Mouse (Mus musculus) liver, adult 2 months (tissue): Measurements from ENCODE around the gene Dpp7. TPM values are rescaled to one million over a fixed set of nuclear protein-coding genes. Genes with fewer than 3 reads are reported as not detected.

Source experiments
- DNase-seq: peaks from one replicate; pipeline ENCODE4 v3.0.0-alpha.2; 2011; ENCODE audit warnings: low read depth, low spot score; ENCODE audit errors: extremely low read depth
- H3K27ac ChIP-seq: fragments of 200-500 bp; replicated peaks from 2 replicates; pipeline ENCODE4 v1.5.1; 2012; ENCODE audit warnings: low read depth, mild to moderate bottlenecking, control low read depth, inconsistent platforms, low read length; ENCODE audit not compliant: insufficient read depth
- H3K27me3 ChIP-seq: fragments of 200-500 bp; 2 replicates; pipeline ENCODE4 v1.6.1; 2012; ENCODE audit warnings: mild to moderate bottlenecking, moderate library complexity, low read length, inconsistent platforms; ENCODE audit not compliant: control insufficient read depth, insufficient read depth
- H3K36me3 ChIP-seq: fragments of 200-500 bp; 2 replicates; pipeline ENCODE4 v1.6.1; 2012; ENCODE audit warnings: low read length, inconsistent platforms; ENCODE audit not compliant: control insufficient read depth, insufficient read depth
- H3K4me1 ChIP-seq: fragments of 200-500 bp; 2 replicates; pipeline ENCODE4 v1.6.1; 2011; ENCODE audit warnings: low read length; ENCODE audit not compliant: control insufficient read depth, insufficient read depth
- H3K4me3 ChIP-seq: fragments of 200-500 bp; 2 replicates; pipeline ENCODE4 v1.5.1; 2011; ENCODE audit warnings: low read depth, mild to moderate bottlenecking, control low read depth, low read length, moderate library complexity; ENCODE audit not compliant: insufficient read depth
- H3K79me2 ChIP-seq: fragments of 200-500 bp; 2 replicates; pipeline ENCODE4 v1.6.1; 2012; ENCODE audit warnings: inconsistent platforms, mild to moderate bottlenecking, low read length, moderate library complexity; ENCODE audit not compliant: control insufficient read depth, insufficient read depth
- H3K9ac ChIP-seq: fragments of 200-500 bp; 2 replicates; pipeline ENCODE4 v1.6.1; 2012; ENCODE audit warnings: low read depth, mild to moderate bottlenecking, control low read depth, inconsistent platforms, low read length
- CTCF ChIP-seq: fragments of 200-500 bp; IDR thresholded peaks from 2 replicates; pipeline ENCODE4 v1.5.1; 2011; ENCODE audit warnings: low read depth, low read length, control low read depth
- POLR2A ChIP-seq: fragments of 200-500 bp; IDR thresholded peaks from 2 replicates; pipeline ENCODE4 v1.6.1; 2011; ENCODE audit warnings: low read length, control low read depth; ENCODE audit not compliant: insufficient read depth; ENCODE audit errors: extremely low read depth
- whole genome bisulfite sequencing: fragments of 180-500 bp; shearing (Covaris S2); methylation state at CpG from one replicate; pipeline ENCODE4 v1.1.7; 2018; 5-methylcytosine and 5-hydroxymethylcytosine counted together
- polyA plus RNA-seq: library from polyadenylated mRNA; depleted of rRNA; stranded (reverse); fragments of >200 nt; gene quantifications from 2 replicates; pipeline ENCODE4 v1.2.3, GENCODE M21; 2012
- total RNA-seq: library from RNA; depleted of rRNA; stranded (reverse); fragments of >200 nt; gene quantifications from 2 replicates; pipeline ENCODE4 v1.2.3, GENCODE M21; 2014

The Dpp7 gene
- total and polyA plus RNA-seq, 2 experiments: 26.9 to 45.1 TPM

DNA sequence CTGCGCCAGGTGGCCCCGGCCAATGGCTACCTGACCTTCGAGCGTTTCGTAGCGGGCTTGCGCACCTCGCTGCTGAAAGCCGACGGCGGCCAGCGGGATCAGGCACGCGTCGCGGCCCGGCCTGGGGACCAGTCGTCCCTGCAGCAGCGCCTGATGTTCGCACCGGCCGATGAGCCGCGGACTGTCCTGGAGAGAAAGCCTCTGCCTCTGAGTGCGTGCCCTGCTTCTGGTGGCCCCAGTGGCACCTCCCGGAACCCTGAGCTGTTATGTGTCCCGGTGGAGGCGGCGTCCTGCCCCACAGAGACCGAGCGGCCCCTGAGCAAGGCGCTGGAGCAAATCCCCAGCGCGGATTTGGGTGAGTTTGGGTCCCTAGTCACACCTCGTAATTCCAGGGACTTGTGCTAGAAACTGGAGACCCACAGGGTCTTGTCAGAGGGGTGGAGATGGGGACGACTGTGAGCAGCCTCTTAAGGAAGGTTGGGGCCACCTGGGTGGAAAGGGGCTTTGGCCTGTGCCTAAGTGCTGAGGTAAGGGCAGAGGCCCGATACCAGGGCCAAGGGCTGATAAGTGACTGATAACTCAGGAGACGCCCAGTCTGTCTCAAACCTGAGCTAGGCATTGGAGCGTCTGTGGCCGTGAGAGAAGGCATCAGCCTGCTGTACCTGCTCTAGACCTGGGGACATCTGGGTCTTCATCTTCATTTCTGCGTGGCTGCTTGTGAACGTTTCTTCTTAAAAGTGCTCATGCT lies 16.7 kb upstream of the Dpp7 start:
- H3K79me2 ChIP-seq: no peaks in the 10 kb centered on the region
- H3K36me3 ChIP-seq: no peaks in the 10 kb centered on the region
- DNase-seq: no peak
- H3K9ac ChIP-seq: peak overlapping the region; percentile 43
- H3K4me1 ChIP-seq: peaks cover 5% of the 10 kb centered on the region; the same call in 1 of the 2 replicates
- H3K27ac ChIP-seq: no peak overlapping the region
- WGBS: 10% methylated on average over 42 of the region's 42 CpGs
- peaks cover 8% of the 10 kb centered on the region for H3K27me3 ChIP-seq
- peak overlapping the region; percentile 62 for H3K4me3 ChIP-seq
- TF ChIP-seq POLR2A (no peak), CTCF (no peak)

GRCm38 (mm10) chr2:25371764-25372643 lies 15.8 kb upstream of the Dpp7 start, which contains the start of gene Sapcd2:
Gene Sapcd2, plus strand, starts transcription at chr2:25372321.
- WGBS: 3% methylated on average over 65 of the region's 65 CpGs
- no peaks in the 10 kb centered on the region for H3K36me3 ChIP-seq
- H3K4me3 ChIP-seq: peak within 1 kb of the TSS; percentile 62
- TF ChIP-seq POLR2A: no peak
- TF ChIP-seq CTCF: no peak
- H3K27ac ChIP-seq: no peak within 1 kb of the TSS
- DNase-seq: peak; percentile 63
- H3K27me3 ChIP-seq: peaks cover 8% of the 10 kb centered on the region
- peak within 1 kb of the TSS; percentile 43 for H3K9ac ChIP-seq
- no peaks in the 10 kb centered on the region for H3K79me2 ChIP-seq
- peaks cover 5% of the 10 kb centered on the region; the same call in 1 of the 2 replicates for H3K4me1 ChIP-seq

- Histone ChIP-seq H3K9ac (no peak overlapping the region), H3K79me2 (no peaks in the 10 kb centered on the region), H3K4me3 (no peak overlapping the region), H3K36me3 (no peaks in the 10 kb centered on the region), H3K4me1 (peaks cover 5% of the 10 kb centered on the region), H3K27me3 (peaks cover 8% of the 10 kb centered on the region), H3K27ac (no peak overlapping the region)
- WGBS: 92% methylated on average over 3 of the region's 3 CpGs
- no peak for DNase-seq
- TF ChIP-seq POLR2A: no peak
- TF ChIP-seq CTCF: no peak
Observed at GRCm38 (mm10) chr2:25369996-25370395, 13.8 kb upstream of the Dpp7 start.

- 1% methylated on average over 54 of the region's 54 CpGs for WGBS
- H3K4me1 ChIP-seq: no peaks in the 10 kb centered on the region; the same call in 1 of the 2 replicates
- no peaks in the 10 kb centered on the region for H3K27me3 ChIP-seq
- peak; percentile 27 for DNase-seq
- peak within 1 kb of the TSS; percentile 43 for H3K27ac ChIP-seq
- H3K79me2 ChIP-seq: no peaks in the 10 kb centered on the region
- H3K4me3 ChIP-seq: peak within 1 kb of the TSS; percentile 86
- H3K9ac ChIP-seq: peak within 1 kb of the TSS; percentile 89
- H3K36me3 ChIP-seq: no peaks in the 10 kb centered on the region
- no peak for TF ChIP-seq CTCF
- TF ChIP-seq POLR2A: peak; percentile 79
Observed at GRCm38 (mm10) chr2:25365091-25365761, 9.1 kb upstream of the Dpp7 start, which contains the start of gene Uap1l1. Gene Uap1l1, minus strand, starts transcription at chr2:25365682.

GRCm38 (mm10) chr2:25364761-25365090 lies 8.6 kb upstream of the Dpp7 start:
- no peaks in the 10 kb centered on the region for H3K27me3 ChIP-seq
- H3K4me3 ChIP-seq: peak overlapping the region; percentile 86
- 60% methylated on average over 9 of the region's 9 CpGs for WGBS
- no peak overlapping the region for H3K27ac ChIP-seq
- H3K4me1 ChIP-seq: no peaks in the 10 kb centered on the region; the same call in 1 of the 2 replicates
- no peaks in the 10 kb centered on the region for H3K79me2 ChIP-seq
- DNase-seq: no peak
- peak overlapping the region; percentile 89 for H3K9ac ChIP-seq
- no peaks in the 10 kb centered on the region for H3K36me3 ChIP-seq
- TF ChIP-seq CTCF: no peak
- TF ChIP-seq POLR2A: no peak
